Mouse (Mus musculus): ENCODE data around the gene Btrc. TPM values are rescaled to one million over a fixed set of nuclear protein-coding genes. Genes with fewer than 3 reads are reported as not detected.
A peak's percentile ranks its signal among the peaks of the same experiment; 100 is the strongest.

The Btrc gene
- polyA plus RNA-seq, 1 experiment from 2014 or later = 49.0 TPM

DNA sequence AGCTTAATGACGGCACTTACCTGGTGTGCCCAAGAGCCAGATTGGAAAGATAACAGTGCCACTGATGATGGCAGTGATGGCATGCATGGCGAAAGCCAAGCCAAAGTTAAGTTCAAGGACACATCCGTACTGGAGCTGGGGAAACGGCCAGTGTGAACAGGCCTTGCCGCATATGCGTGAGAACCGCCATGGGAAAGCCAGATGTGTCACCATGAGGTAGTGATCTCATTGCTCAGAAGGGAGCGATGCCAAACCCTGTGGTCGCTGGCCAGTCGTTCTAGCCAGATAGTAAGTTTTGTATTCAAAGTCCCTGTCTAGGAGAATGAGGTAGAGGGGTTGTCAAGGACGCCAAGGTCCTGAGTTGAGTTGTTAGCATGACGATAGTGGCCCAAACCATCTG, 152.7 kb downstream of the Btrc start:
- no peak for ATAC-seq (replicated peaks; ENCODE audit: low FRiP score)
- H3K4me2 ChIP-seq = no peak overlapping the region
- no peak overlapping the region for H3K4me3 ChIP-seq (ENCODE audit: low read depth, low read length)
- peaks cover 5% of the 10 kb centered on the region for H3K36me3 ChIP-seq (ENCODE audit: control insufficient read depth, insufficient read depth, low read length)
- H3K9me3 ChIP-seq (ENCODE audit: control insufficient read depth, low read length) = no peaks in the 10 kb centered on the region
- no peak overlapping the region for H3K27ac ChIP-seq (ENCODE audit: low read depth, low read length)
- DNase-seq (ENCODE audit: low spot score) = no peak
- 90% methylated on average over 12 of the region's 12 CpGs for WGBS
- H3K9ac ChIP-seq (ENCODE audit: low read depth, low read length) = no peak overlapping the region
- H3K27me3 ChIP-seq (replicated peaks; ENCODE audit: control insufficient read depth, insufficient read depth, low read length) = no peaks in the 10 kb centered on the region
- no peaks in the 10 kb centered on the region for H3K4me1 ChIP-seq (replicated peaks; ENCODE audit: control insufficient read depth, insufficient read depth, low read length)

DNA sequence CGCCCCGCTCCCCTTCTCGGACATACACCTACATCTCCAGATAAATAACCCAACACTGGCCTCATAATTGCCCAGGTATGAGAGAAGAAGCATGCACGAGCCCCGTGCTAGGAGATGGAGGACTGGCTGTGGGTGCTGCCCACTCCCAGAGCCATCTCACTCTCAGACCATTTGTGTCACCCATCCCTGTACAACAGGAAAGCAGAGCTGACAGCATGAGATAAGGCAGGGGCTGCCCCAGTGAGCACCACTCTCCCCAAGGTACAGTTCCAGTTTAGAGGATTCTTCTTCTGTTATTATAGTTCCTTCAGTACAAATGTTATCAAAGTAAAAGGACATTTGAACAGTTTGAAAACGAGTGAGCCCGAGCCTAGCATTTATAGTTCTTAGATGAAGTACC, 163.8 kb downstream of the Btrc start:
- H3K9me3 ChIP-seq (ENCODE audit: control insufficient read depth, low read length) = no peaks in the 10 kb centered on the region
- peaks cover 21% of the 10 kb centered on the region for H3K4me1 ChIP-seq (replicated peaks; ENCODE audit: control insufficient read depth, insufficient read depth, low read length)
- DNase-seq (ENCODE audit: low spot score) = no peak
- H3K4me3 ChIP-seq (ENCODE audit: low read depth, low read length) = no peak overlapping the region
- H3K9ac ChIP-seq (ENCODE audit: low read depth, low read length) = no peak overlapping the region
- no peak overlapping the region for H3K4me2 ChIP-seq
- 0 out of 2 replicates have a peak, but pooled peaks have one; percentile 60 for ATAC-seq (replicated peaks; ENCODE audit: low FRiP score)
- H3K36me3 ChIP-seq (ENCODE audit: control insufficient read depth, insufficient read depth, low read length) = peaks cover 10% of the 10 kb centered on the region
- 75% methylated on average over 7 of the region's 7 CpGs for WGBS
- H3K27me3 ChIP-seq (replicated peaks; ENCODE audit: control insufficient read depth, insufficient read depth, low read length) = no peaks in the 10 kb centered on the region
- no peak overlapping the region for H3K27ac ChIP-seq (ENCODE audit: low read depth, low read length)

DNA sequence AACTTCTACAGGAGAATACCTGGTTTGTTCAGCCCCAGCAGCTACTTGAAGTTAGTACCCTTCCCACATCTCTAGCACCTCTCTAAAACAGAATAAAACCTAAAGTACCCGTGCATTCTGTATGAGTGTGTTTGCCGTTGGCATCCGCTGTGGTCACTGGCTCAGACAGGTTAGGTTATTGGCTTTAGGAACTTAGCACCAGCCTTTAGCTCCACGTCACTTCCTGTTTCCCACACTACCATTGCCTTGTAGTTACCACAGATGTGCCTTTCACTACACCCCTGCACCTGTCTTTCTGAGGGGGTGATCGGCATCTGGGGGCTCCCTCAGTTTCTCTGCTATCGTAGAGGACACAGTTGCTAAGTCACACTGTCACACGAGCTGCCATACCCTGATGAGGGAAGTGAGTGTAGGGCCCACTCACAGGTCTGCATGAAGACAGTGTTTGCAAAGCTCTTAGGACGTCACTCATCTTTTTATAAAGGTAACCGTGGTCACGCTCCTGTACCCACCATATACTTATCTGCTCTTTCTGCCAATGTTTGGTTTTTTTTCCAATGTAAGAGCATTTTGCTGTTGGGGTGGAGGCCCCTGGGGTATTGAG, 164.5 kb downstream of the Btrc start:
- no peak for DNase-seq (ENCODE audit: low spot score)
- Histone ChIP-seq H3K36me3 (ENCODE audit: control insufficient read depth, insufficient read depth, low read length) (peaks cover 9% of the 10 kb centered on the region), H3K4me1 (replicated peaks; ENCODE audit: control insufficient read depth, insufficient read depth, low read length) (peaks cover 21% of the 10 kb centered on the region)

DNA sequence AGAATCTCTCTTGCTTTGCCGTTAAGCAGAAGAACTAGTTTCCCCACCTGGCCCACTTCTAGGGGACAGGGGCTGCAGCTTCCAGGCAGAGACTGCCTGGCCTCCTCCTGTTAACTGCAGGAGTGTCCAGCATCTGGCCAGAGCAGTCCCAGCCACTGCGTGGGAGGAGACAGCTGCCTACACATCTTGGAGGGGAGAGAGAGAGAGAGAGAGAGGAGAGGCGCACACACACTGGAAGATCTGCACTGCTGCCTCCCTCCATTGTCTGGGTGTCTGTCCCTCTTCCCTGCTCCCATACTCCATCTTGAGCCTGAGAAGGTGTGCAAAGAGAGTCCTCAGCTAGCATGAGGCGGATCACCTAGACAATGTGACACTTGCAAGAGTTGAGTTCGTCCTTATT, 165.8 kb downstream of the Btrc start:
- Histone ChIP-seq H3K9me3 (ENCODE audit: control insufficient read depth, low read length) (no peaks in the 10 kb centered on the region), H3K36me3 (ENCODE audit: control insufficient read depth, insufficient read depth, low read length) (peaks cover 8% of the 10 kb centered on the region), H3K4me3 (ENCODE audit: low read depth, low read length) (no peak overlapping the region), H3K27me3 (replicated peaks; ENCODE audit: control insufficient read depth, insufficient read depth, low read length) (no peaks in the 10 kb centered on the region), H3K4me2 (no peak overlapping the region), H3K27ac (ENCODE audit: low read depth, low read length) (no peak overlapping the region), H3K4me1 (replicated peaks; ENCODE audit: control insufficient read depth, insufficient read depth, low read length) (peaks cover 21% of the 10 kb centered on the region), H3K9ac (ENCODE audit: low read depth, low read length) (no peak overlapping the region)
- ATAC-seq (replicated peaks; ENCODE audit: low FRiP score) (no peak), DNase-seq (ENCODE audit: low spot score) (no peak)
- 83% methylated on average over 5 of the region's 5 CpGs for WGBS

More for the DNA sequence above, 164.5 kb downstream of the Btrc start:
- no peak overlapping the region for H3K4me2 ChIP-seq
- H3K9ac ChIP-seq (ENCODE audit: low read depth, low read length) = no peak overlapping the region
- 70% methylated on average over 10 of the region's 10 CpGs for WGBS
- no peak overlapping the region for H3K4me3 ChIP-seq (ENCODE audit: low read depth, low read length)
- H3K27me3 ChIP-seq (replicated peaks; ENCODE audit: control insufficient read depth, insufficient read depth, low read length) = no peaks in the 10 kb centered on the region
- no peaks in the 10 kb centered on the region for H3K9me3 ChIP-seq (ENCODE audit: control insufficient read depth, low read length)
- H3K27ac ChIP-seq (ENCODE audit: low read depth, low read length) = no peak overlapping the region
- ATAC-seq (replicated peaks; ENCODE audit: low FRiP score) = no peak

DNA sequence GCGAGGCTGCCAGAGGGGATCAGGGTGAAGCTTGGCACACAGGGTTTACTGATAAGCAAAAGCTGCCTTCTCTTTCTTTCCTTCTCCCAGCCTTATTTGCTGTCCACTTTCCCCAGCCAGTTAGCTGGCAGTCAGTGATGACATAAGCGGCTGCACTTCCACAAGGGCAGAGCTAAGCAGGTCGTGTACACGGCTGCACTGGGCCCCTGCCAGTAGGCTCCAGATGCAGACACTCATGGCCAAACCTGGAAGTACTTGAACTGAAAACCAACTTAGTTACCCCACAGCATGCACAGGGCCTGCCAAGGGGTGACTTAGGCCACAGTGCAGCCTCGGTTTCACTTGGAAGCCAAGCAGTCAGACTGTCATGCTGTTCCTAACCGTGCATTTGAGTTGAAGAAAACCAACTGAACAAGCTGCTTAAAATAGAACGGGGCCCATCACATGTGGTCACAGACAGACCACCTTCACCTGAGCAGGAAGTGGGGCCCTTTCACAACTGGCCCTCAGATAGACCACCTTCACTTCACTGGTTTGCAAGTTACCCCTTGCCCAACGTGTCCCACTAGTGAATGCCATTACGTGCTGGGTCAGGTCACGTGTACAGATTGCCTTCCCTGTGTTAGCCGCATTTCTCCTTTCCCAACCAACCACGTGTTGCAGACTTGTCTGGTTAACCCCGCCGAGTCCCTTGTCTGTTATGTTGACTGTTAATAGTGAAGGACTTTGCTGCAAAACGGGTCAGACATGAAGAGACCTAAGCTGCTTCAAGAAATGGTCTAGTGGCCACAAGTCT, 166.9 kb downstream of the Btrc start:
- Histone ChIP-seq H3K4me2 (no peak overlapping the region; the same call in 1 of the 2 replicates), H3K9ac (ENCODE audit: low read depth, low read length) (no peak overlapping the region), H3K36me3 (ENCODE audit: control insufficient read depth, insufficient read depth, low read length) (peaks cover 5% of the 10 kb centered on the region), H3K9me3 (ENCODE audit: control insufficient read depth, low read length) (no peaks in the 10 kb centered on the region), H3K4me1 (replicated peaks; ENCODE audit: control insufficient read depth, insufficient read depth, low read length) (peaks cover 24% of the 10 kb centered on the region), H3K4me3 (ENCODE audit: low read depth, low read length) (no peak overlapping the region), H3K27ac (ENCODE audit: low read depth, low read length) (0 out of 2 replicates have a peak overlapping the region, but pooled peaks have one; percentile 16), H3K27me3 (replicated peaks; ENCODE audit: control insufficient read depth, insufficient read depth, low read length) (no peaks in the 10 kb centered on the region)
- 72% methylated on average over 15 of the region's 15 CpGs for WGBS
- ATAC-seq (replicated peaks; ENCODE audit: low FRiP score) (no peak), DNase-seq (ENCODE audit: low spot score) (no peak)

DNA sequence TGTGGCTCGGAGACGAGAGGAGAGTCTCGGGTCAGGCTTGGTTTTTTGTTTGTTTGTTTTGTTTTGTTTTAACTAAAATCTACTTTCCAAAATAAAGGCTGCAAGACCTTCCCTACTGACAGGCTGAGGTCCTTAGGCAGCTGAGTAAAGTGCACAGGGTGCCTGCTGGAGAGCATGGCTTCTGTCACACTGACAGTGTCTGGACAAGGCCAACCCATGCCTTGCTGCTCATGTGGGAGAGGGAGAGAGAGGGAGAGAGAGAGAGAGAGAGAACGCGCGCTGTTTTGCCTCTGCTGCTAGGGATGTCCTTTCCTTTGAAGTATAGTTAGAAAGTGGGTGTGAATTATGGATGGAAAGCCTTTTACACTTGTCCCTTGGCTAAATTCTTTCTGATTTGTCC, 168.0 kb downstream of the Btrc start:
- no peak for ATAC-seq (replicated peaks; ENCODE audit: low FRiP score)
- Histone ChIP-seq H3K27me3 (replicated peaks; ENCODE audit: control insufficient read depth, insufficient read depth, low read length) (no peaks in the 10 kb centered on the region), H3K27ac (ENCODE audit: low read depth, low read length) (no peak overlapping the region), H3K36me3 (ENCODE audit: control insufficient read depth, insufficient read depth, low read length) (peaks cover 5% of the 10 kb centered on the region), H3K4me1 (replicated peaks; ENCODE audit: control insufficient read depth, insufficient read depth, low read length) (peaks cover 24% of the 10 kb centered on the region), H3K9ac (ENCODE audit: low read depth, low read length) (no peak overlapping the region), H3K9me3 (ENCODE audit: control insufficient read depth, low read length) (no peaks in the 10 kb centered on the region), H3K4me3 (ENCODE audit: low read depth, low read length) (no peak overlapping the region), H3K4me2 (no peak overlapping the region)
- no peak for DNase-seq (ENCODE audit: low spot score)
- 77% methylated on average over 6 of the region's 6 CpGs for WGBS

DNA sequence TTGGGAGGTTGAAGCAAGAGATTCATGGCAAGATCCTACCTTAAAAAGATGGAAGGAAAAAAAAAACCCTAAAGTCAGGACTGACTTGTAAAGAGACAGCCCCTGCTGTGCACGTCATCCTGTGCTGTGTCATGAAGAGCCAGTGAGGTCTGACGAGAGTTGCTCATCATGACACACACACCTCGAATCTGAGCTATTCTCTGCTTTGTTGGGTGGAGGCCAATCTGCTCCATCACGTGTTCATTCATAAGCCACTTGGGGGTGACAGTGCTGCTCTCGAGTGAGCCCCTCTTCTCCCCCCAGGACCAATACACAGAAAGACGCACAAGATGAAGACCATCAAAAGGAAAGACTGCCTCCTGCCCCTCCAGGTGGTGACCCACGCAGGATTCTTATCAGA, 170.1 kb downstream of the Btrc start:
- no peaks in the 10 kb centered on the region; the same call in 1 of the 2 replicates for H3K36me3 ChIP-seq (ENCODE audit: control insufficient read depth, insufficient read depth, low read length)
- H3K4me2 ChIP-seq = no peak overlapping the region
- H3K9ac ChIP-seq (ENCODE audit: low read depth, low read length) = no peak overlapping the region
- H3K27ac ChIP-seq (ENCODE audit: low read depth, low read length) = no peak overlapping the region
- no peaks in the 10 kb centered on the region for H3K27me3 ChIP-seq (replicated peaks; ENCODE audit: control insufficient read depth, insufficient read depth, low read length)
- H3K4me3 ChIP-seq (ENCODE audit: low read depth, low read length) = no peak overlapping the region
- H3K4me1 ChIP-seq (replicated peaks; ENCODE audit: control insufficient read depth, insufficient read depth, low read length) = peaks cover 10% of the 10 kb centered on the region
- WGBS = 62% methylated on average over 7 of the region's 7 CpGs
- H3K9me3 ChIP-seq (ENCODE audit: control insufficient read depth, low read length) = no peaks in the 10 kb centered on the region
- ATAC-seq (replicated peaks; ENCODE audit: low FRiP score) = no peak
- DNase-seq (ENCODE audit: low spot score) = no peak

DNA sequence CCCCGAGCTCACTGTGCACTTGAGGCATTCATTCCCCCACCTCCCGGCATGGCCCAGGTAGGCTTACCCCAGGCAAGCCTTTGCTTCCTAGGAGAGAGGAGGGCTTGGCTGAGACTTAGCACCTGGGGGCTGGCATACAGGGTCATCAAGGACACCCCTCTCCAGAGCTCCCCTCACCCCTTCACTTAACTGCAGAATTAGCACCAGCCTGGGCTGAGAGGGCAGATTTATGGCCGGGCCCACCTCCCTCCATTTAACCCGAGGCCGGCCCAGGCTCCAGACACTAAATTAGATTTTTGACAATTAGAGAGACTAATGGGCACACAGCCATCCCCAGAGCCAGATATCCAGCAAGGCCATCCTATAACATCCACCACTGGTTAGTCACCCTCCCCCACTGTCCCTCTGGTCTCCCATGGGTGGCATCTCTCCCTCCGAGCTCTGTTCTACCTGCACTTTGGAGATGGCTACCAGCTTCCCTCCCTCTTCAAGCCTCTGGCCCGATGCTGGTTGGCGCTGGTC, 171.7 kb downstream of the Btrc start:
- Histone ChIP-seq H3K9me3 (ENCODE audit: control insufficient read depth, low read length) (no peaks in the 10 kb centered on the region), H3K4me3 (ENCODE audit: low read depth, low read length) (no peak overlapping the region), H3K27me3 (replicated peaks; ENCODE audit: control insufficient read depth, insufficient read depth, low read length) (no peaks in the 10 kb centered on the region; the same call in 1 of the 2 replicates), H3K9ac (ENCODE audit: low read depth, low read length) (no peak overlapping the region), H3K36me3 (ENCODE audit: control insufficient read depth, insufficient read depth, low read length) (no peaks in the 10 kb centered on the region; the same call in 1 of the 2 replicates), H3K4me1 (replicated peaks; ENCODE audit: control insufficient read depth, insufficient read depth, low read length) (peaks cover 6% of the 10 kb centered on the region), H3K27ac (ENCODE audit: low read depth, low read length) (no peak overlapping the region), H3K4me2 (no peak overlapping the region)
- DNase-seq (ENCODE audit: low spot score) = no peak
- WGBS = 72% methylated on average over 8 of the region's 8 CpGs
- no peak for ATAC-seq (replicated peaks; ENCODE audit: low FRiP score)
